Mouse (Mus musculus): ENCODE data around the gene Plagl1. TPM values are rescaled to one million over a fixed set of nuclear protein-coding genes. Genes with fewer than 3 reads are reported as not detected.
"Not testable (repeated sequence)": the region's sequence is repeated elsewhere in the genome, so short reads cannot be mapped to it uniquely, and the experiment has no call there.

Plagl1 gene
- 11.3 and 12.6 TPM in 2 replicates for polyA plus RNA-seq (2015; fragmentation: Nextera tagmentation; extraction: Ambion mirVana)

DNA sequence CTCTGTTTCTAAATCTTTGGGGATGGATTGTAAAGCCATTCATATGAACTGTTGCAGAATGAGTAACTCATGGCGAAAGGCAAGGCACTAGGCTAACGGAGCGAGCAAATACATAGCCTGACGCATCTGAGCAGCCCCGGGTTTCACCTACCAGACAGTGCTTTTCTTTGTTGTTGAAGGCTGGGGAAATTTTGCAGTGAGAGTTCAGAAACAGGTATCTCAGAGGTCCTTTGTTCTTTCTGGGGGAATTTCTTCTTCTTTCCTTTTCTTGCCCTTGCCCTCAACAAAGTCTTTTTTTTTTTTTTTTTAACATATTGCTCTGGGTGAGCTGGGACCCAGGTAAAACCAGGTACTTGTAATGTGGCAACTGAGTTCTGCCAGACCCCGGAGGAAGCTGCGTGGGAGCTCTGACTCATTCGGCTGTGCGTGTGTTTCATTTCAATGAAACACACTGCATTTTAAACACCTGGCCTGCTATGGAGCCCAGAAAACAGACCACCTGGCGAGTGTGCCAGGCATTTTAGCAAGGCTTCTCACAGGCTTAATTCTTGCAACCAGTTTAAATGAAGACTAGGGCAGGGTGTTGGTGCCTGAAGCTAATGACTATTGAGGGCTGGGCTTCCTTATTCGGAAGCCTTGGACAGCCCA lies at the start of gene Plagl1:
TSS of gene Plagl1 (plus strand) at position 484 of the 648 bp plus-strand sequence.
- H3K4me2 ChIP-seq (ENCODE audit: low read depth, low read length): peak within 1 kb of the TSS; percentile 55
- no peak within 1 kb of the TSS for H3K27ac ChIP-seq (ENCODE audit: low read depth)
- ATAC-seq (no peak), DNase-seq (no peak)
- no peaks in the 10 kb centered on the region for H3K36me3 ChIP-seq (replicated peaks; ENCODE audit: insufficient read depth, low read length)
- no peaks in the 10 kb centered on the region for H3K9me3 ChIP-seq (ENCODE audit: low read length)
- H3K9ac ChIP-seq (replicated peaks): no peak within 1 kb of the TSS
- peaks cover 3% of the 10 kb centered on the region; the same call in 1 of the 2 replicates for H3K4me1 ChIP-seq (ENCODE audit: insufficient read depth)
- WGBS (ENCODE audit: insufficient replicate concordance): 68% methylated on average over 11 of the region's 11 CpGs
- H3K4me3 ChIP-seq (ENCODE audit: low read depth, low read length): no peak within 1 kb of the TSS
- peaks cover 12% of the 10 kb centered on the region; the same call in 1 of the 2 replicates for H3K27me3 ChIP-seq (ENCODE audit: insufficient read depth, low read length)
- TF ChIP-seq EP300 (IDR thresholded peaks at IDR 0.05; ENCODE audit: low read depth): no peak

GRCm38 (mm10) chr10:13014026-13014425 lies 46.3 kb upstream of the Plagl1 start:
- no peaks in the 10 kb centered on the region for H3K27me3 ChIP-seq (ENCODE audit: insufficient read depth, low read length)
- H3K4me3 ChIP-seq (ENCODE audit: low read depth, low read length): no peak overlapping the region
- H3K9ac ChIP-seq (replicated peaks): no peak overlapping the region

DNA sequence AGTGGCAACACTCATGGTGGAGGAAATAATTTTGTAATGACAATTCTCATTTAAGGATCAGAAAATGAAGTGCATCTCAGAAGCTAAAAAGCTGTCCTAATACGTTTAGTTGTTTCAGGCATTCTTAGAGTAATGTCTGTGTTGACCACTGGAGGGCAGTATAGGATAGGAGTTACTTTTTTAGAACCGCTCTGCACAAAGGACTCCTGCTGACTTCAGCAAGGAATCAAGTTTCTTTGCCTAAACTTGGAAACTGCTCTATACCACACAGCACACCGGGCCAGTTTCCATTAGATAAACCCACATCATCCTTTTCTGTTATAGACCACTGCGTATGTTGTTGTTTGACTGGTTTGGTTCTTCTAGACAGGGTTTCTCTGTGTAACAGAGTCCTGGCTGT lies 43.7 kb upstream of the Plagl1 start:
- ATAC-seq (peak; percentile 43; the same call in 1 of the 2 replicates), DNase-seq (peak; percentile 26)
- Histone ChIP-seq H3K4me3 (ENCODE audit: low read depth, low read length) (no peak overlapping the region), H3K36me3 (replicated peaks; ENCODE audit: insufficient read depth, low read length) (no peaks in the 10 kb centered on the region), H3K9me3 (ENCODE audit: low read length) (no peaks in the 10 kb centered on the region), H3K4me1 (ENCODE audit: insufficient read depth) (no peaks in the 10 kb centered on the region), H3K27me3 (ENCODE audit: insufficient read depth, low read length) (no peaks in the 10 kb centered on the region), H3K27ac (ENCODE audit: low read depth) (no peak overlapping the region), H3K9ac (replicated peaks) (no peak overlapping the region), H3K4me2 (ENCODE audit: low read depth, low read length) (no peak overlapping the region)
- 23% methylated on average over 4 of the region's 4 CpGs for WGBS (ENCODE audit: insufficient replicate concordance)
- peak; percentile 83 for TF ChIP-seq CTCF (IDR thresholded peaks at IDR 0.05; ENCODE audit: low read depth)
- TF ChIP-seq EP300 (IDR thresholded peaks at IDR 0.05; ENCODE audit: low read depth): no peak

More at GRCm38 (mm10) chr10:13014026-13014425, 46.3 kb upstream of the Plagl1 start:
- no peak for ATAC-seq
- Histone ChIP-seq H3K4me2 (ENCODE audit: low read depth, low read length) (no peak overlapping the region), H3K4me1 (ENCODE audit: insufficient read depth) (peaks cover 7% of the 10 kb centered on the region), H3K36me3 (replicated peaks; ENCODE audit: insufficient read depth, low read length) (no peaks in the 10 kb centered on the region; the same call in 1 of the 2 replicates), H3K27ac (ENCODE audit: low read depth) (no peak overlapping the region), H3K9me3 (ENCODE audit: low read length) (no peaks in the 10 kb centered on the region)
- no peak for TF ChIP-seq EP300 (IDR thresholded peaks at IDR 0.05; ENCODE audit: low read depth)
- TF ChIP-seq CTCF (IDR thresholded peaks at IDR 0.05; ENCODE audit: low read depth): no peak
- no peak for DNase-seq
- 82% methylated on average over 7 of the region's 7 CpGs for WGBS (ENCODE audit: insufficient replicate concordance)

DNA sequence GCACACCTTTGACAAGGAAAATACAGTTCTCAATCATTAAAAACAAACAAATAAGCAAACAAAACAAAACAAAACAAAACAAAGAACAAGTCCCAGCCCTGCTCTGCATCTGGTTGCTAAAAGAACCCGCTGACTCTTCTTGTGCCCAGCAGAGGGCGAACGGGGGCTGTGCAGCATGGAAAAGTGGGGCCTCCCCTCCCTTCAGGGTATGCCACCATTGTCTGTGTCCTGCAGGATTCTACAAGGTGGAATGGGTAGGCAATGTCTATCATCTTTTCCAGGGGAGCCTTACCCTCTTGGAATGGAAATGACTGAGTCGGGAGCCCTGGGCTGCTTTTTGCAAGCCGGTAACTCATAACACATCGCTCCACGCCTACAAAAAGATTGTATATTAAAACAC lies 41.8 kb upstream of the Plagl1 start:
- no peak overlapping the region for H3K4me3 ChIP-seq (ENCODE audit: low read depth, low read length)
- DNase-seq: no peak
- H3K27me3 ChIP-seq (ENCODE audit: insufficient read depth, low read length): no peaks in the 10 kb centered on the region
- no peak for ATAC-seq
- WGBS (ENCODE audit: insufficient replicate concordance): 64% methylated on average over 7 of the region's 7 CpGs
- H3K36me3 ChIP-seq (replicated peaks; ENCODE audit: insufficient read depth, low read length): no peaks in the 10 kb centered on the region
- H3K9me3 ChIP-seq (ENCODE audit: low read length): no peaks in the 10 kb centered on the region
- H3K9ac ChIP-seq (replicated peaks): no peak overlapping the region
- H3K27ac ChIP-seq (ENCODE audit: low read depth): no peak overlapping the region
- no peak overlapping the region for H3K4me2 ChIP-seq (ENCODE audit: low read depth, low read length)
- no peaks in the 10 kb centered on the region for H3K4me1 ChIP-seq (ENCODE audit: insufficient read depth)
- TF ChIP-seq EP300 (IDR thresholded peaks at IDR 0.05; ENCODE audit: low read depth) (no peak), CTCF (IDR thresholded peaks at IDR 0.05; ENCODE audit: low read depth) (peak; percentile 72)

GRCm38 (mm10) chr10:13019026-13019425 lies 41.3 kb upstream of the Plagl1 start:
- ATAC-seq (no peak), DNase-seq (no peak)
- Histone ChIP-seq H3K9ac (replicated peaks) (no peak overlapping the region), H3K36me3 (replicated peaks; ENCODE audit: insufficient read depth, low read length) (no peaks in the 10 kb centered on the region), H3K9me3 (ENCODE audit: low read length) (no peaks in the 10 kb centered on the region), H3K4me2 (ENCODE audit: low read depth, low read length) (no peak overlapping the region), H3K27me3 (ENCODE audit: insufficient read depth, low read length) (no peaks in the 10 kb centered on the region), H3K27ac (ENCODE audit: low read depth) (no peak overlapping the region), H3K4me3 (ENCODE audit: low read depth, low read length) (no peak overlapping the region), H3K4me1 (ENCODE audit: insufficient read depth) (no peaks in the 10 kb centered on the region)
- TF ChIP-seq CTCF (IDR thresholded peaks at IDR 0.05; ENCODE audit: low read depth) (no peak), EP300 (IDR thresholded peaks at IDR 0.05; ENCODE audit: low read depth) (no peak)
- 64% methylated on average over 5 of the region's 5 CpGs for WGBS (ENCODE audit: insufficient replicate concordance)

DNA sequence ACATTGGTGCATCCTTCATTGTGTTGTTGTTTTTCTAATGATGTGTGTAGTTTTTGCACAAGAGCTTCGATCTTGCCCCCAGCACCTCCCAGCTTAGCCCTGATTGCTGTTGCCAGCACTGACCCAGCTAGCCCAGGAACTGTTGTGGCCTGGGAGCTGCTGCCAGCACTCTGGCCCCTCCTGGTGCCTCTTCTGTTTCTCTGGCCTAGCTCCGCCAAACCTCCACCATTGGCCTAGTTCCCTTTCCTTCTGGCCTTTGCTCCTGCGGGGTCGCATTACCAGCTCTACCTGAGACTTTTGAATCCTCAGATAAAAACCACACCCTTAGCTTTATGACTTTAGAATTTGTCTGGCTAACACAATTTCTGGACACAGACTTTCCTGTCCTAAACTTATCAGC lies 38.2 kb upstream of the Plagl1 start:
- TF ChIP-seq CTCF (IDR thresholded peaks at IDR 0.05; ENCODE audit: low read depth): no peak
- TF ChIP-seq EP300 (IDR thresholded peaks at IDR 0.05; ENCODE audit: low read depth): no peak
- Histone ChIP-seq H3K9me3 (ENCODE audit: low read length) (no peaks in the 10 kb centered on the region), H3K4me1 (ENCODE audit: insufficient read depth) (no peaks in the 10 kb centered on the region), H3K27me3 (ENCODE audit: insufficient read depth, low read length) (no peaks in the 10 kb centered on the region), H3K36me3 (replicated peaks; ENCODE audit: insufficient read depth, low read length) (no peaks in the 10 kb centered on the region), H3K4me3 (ENCODE audit: low read depth, low read length) (no peak overlapping the region), H3K4me2 (ENCODE audit: low read depth, low read length) (no peak overlapping the region), H3K27ac (ENCODE audit: low read depth) (no peak overlapping the region), H3K9ac (replicated peaks) (no peak overlapping the region)
- ATAC-seq (no peak), DNase-seq (no peak)
- WGBS (ENCODE audit: insufficient replicate concordance): 78% methylated on average over 4 of the region's 4 CpGs

GRCm38 (mm10) chr10:13023985-13024384 lies 36.3 kb upstream of the Plagl1 start:
- H3K27me3 ChIP-seq (ENCODE audit: insufficient read depth, low read length); H3K9me3 ChIP-seq (ENCODE audit: low read length): not testable (repeated sequence)

More at GRCm38 (mm10) chr10:13023985-13024384, 36.3 kb upstream of the Plagl1 start:
- 33% methylated on average over 3 of the region's 3 CpGs for WGBS (ENCODE audit: insufficient replicate concordance)
- not testable (repeated sequence) for ATAC-seq; H3K36me3 ChIP-seq (replicated peaks; ENCODE audit: insufficient read depth, low read length); H3K9ac ChIP-seq (replicated peaks); H3K4me3 ChIP-seq (ENCODE audit: low read depth, low read length); H3K27ac ChIP-seq (ENCODE audit: low read depth); H3K4me1 ChIP-seq (ENCODE audit: insufficient read depth); DNase-seq; H3K4me2 ChIP-seq (ENCODE audit: low read depth, low read length)
